Mouse (Mus musculus) adrenal gland, adult 2 months (tissue): Measurements from ENCODE around the gene Matk. TPM values are rescaled to one million over a fixed set of nuclear protein-coding genes. Genes with fewer than 3 reads are reported as not detected.

Source experiments
- DNase-seq: peaks from one replicate; pipeline ENCODE4 v3.0.0; 2021
- microRNA-seq, 2 experiments: library from miRNA; unstranded; fragments of <30 nt; microRNA quantifications; one replicate each; pipeline ENCODE4 v1.2.0; 2021
- polyA plus RNA-seq: library from polyadenylated mRNA; depleted of rRNA; stranded (reverse); fragments of >200 nt; gene quantifications from 2 replicates; pipeline ENCODE4 v1.2.3, GENCODE M21; 2012; rRNA removed
- total RNA-seq, 2 experiments: library from RNA; stranded (reverse); gene quantifications; 2 replicates each; pipeline ENCODE4 v1.2.3; 2021

Gene Matk
- total and polyA plus RNA-seq, 3 experiments: 0.69 to 1.0 (median 0.73) TPM

DNA sequence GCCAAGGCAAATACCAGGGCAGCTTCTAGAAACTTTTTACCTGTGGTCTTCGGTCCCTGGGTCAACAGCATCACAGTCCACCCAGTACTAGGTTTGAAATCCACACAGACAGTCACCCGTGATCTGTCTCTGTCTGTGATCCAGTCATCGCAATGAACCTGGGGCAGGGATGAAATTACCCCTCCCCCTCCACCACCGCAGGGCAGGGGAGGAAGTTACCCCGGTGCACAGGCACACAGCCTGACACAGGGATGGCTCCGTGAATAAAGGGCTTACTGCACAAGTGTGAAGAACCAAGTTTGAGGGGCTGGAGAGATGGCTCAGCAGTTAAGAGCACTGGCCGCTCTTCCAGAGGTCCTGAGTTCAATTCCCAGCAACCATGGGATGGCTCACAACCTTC, 51.0 kb downstream of the Matk start:
- DNase-seq: no peak

DNA sequence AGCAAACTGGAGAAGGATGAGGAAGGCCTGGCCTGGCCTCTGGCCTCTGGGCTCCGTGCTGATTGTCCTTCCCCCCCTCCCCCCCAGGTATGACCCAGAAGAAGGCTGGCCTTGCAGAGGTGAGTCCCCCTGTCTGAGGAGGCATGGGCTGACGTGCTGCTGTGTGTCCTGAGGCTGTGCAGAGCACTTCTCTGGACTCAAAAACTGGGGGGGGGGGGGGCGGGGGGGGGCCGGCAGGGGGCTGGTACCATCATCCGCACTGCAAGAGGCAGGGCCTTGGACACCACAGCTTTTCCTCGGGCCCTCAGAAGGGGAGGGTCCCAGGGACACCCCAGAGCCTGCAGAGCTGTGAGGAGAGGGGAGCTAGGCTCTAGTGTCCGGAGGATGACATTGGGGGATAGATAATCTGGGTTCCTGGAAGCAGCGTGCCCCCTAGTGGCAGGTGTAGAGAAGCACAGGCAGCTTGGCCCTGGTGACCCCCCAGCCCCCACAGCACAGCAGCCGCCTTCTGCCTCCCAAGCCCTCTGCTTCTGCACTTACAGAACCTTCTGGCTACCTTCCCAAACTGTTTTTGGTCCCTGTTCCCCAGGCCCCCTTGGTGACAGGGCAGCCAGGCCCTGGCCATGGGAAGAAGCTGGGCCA, 52.0 kb downstream of the Matk start:
- DNase-seq: peak; percentile 43

DNA sequence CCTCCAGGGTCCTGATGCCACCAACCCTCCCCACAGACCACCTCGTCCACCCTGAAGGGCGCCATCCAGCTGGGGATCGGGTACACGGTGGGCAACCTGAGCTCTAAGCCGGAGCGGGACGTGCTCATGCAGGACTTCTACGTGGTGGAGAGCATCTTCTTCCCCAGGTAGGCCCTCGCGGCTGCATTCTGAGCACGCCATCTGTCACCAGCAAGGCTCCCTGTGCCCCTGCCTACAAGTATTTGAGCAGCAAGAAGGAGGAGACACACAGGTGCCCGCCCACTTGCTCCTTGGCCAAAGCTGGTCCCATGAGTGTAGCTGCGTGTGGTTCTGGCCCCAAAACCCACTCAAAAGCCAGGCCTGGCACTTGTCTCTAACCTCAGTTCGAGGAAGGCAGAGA, 52.9 kb downstream of the Matk start:
- no peak for DNase-seq

DNA sequence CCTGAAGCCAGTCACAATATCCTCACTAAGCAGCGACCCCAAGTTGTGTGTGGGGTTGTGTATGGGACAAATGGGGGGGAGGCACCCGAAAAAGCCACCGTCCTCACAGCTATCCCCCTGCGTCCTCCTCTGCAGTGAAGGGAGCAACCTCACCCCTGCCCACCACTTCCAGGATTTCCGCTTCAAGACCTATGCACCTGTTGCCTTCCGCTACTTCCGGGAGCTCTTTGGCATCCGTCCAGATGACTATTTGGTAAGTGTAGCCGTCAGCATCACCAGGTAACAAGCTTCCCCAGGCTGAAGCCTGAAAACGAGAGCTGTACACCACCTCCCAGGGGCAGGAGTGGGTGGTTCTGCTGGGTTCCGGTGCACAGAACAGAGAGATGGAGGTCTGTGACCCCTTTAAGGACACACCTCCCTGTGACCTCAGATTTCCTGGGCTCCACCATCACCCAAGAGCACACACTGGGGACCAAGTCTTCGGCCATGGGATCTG, 53.5 kb downstream of the Matk start:
- DNase-seq: no peak

DNA sequence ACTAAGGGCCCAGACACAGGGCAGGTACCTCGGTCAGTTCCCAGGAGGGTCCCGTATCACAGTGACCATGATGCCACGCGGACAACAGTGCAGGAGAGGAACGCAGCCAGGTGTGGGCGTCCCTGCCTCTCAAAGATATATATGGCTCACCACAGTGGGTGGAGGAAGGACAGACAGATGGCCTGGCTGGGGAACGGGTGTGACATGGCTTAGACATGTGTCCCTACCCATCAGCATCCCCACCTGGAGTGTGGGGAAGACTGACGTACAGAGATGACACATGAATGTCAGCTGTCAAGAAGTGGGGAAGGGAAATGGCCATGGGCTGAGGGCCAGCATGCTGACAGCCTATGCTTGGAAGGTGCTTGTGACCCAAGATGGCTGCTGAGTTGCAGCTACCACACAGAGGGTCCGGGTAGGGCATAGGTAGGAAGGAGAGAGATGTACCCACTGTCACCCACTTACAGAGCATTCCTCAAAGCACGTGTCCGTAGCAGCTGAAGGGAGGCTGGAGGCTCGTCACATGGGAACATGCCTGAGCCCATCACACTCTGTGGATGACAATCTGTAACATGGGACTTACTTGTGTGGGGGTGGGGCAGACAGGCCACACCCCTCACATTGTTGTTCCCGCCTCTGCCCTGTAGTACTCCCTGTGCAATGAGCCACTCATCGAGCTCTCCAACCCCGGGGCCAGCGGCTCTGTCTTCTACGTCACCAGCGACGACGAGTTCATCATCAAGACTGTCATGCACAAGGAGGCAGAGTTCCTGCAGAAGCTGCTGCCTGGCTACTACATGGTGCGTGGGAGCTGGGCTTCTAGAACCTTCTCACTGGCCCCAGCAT, 54.3 kb downstream of the Matk start:
- DNase-seq: no peak

DNA sequence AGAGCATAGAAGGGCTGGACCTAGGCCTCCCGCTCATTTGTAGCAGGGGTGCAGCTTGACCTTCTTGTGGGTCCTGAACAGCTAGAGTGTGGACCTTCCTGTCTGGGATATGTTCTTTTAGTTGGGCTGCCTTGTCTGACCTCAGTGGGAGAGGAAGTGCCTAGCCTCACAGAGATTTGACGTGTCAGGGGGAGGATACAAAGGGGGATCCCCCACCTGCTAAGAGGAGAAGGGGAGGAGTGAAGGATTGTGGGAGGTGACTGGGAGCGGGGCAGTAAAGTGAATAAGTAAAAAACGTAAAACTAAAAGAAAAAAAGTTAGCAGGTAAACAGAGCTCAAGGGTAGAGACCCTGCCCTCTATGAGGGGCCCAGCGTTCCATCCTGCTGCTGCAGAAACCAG, 56.8 kb downstream of the Matk start:
- no peak for DNase-seq

Small RNAs within 50 kb of the gene (microRNA-seq; reads per million reads assigned to microRNA genes)
- 13.6 to 15.2 reads per million in 2 experiments for gene Mir3057

Other genes starting within 250 kb of the Matk start
Only the 30 nearest of the 34 such genes appear.
- gene Diras1, start 227.3 kb upstream of the Matk start, total RNA-seq: 1 to 10 TPM; 1.4 to 3.6 TPM
- gene Diras1, start 227.3 kb upstream of the Matk start, polyA plus RNA-seq: 2.1 and 2.4 TPM in 2 replicates
- 10 to 100 TPM; 50.9 to 53.0 TPM for gene Slc39a3, start 215.5 kb upstream of the Matk start, total RNA-seq
- gene Slc39a3, start 215.5 kb upstream of the Matk start, polyA plus RNA-seq: 121 and 154 TPM in 2 replicates
- 100 to 1,000 TPM; 198 to 288 TPM for gene Sgta, start 192.8 kb upstream of the Matk start, total RNA-seq
- 495 and 554 TPM in 2 replicates for gene Sgta, start 192.8 kb upstream of the Matk start, polyA plus RNA-seq
- gene Thop1, start 182.9 kb upstream of the Matk start, total RNA-seq: 10 to 100 TPM; 40.5 to 77.9 TPM
- gene Thop1, start 182.9 kb upstream of the Matk start, polyA plus RNA-seq: 75.0 and 95.7 TPM in 2 replicates
- gene Creb3l3, start 154.1 kb upstream of the Matk start, total RNA-seq: under 1 TPM; 0.59 to 0.86 TPM
- 0.39 and 0.89 TPM in 2 replicates for gene Creb3l3, start 154.1 kb upstream of the Matk start, polyA plus RNA-seq
- gene Map2k2, start 147.0 kb upstream of the Matk start, total RNA-seq: 100 to 1,000 TPM; 157 to 185 TPM
- 787 and 873 TPM in 2 replicates for gene Map2k2, start 147.0 kb upstream of the Matk start, polyA plus RNA-seq
- 10 to 100 TPM; 62.9 to 80.9 TPM for gene Zbtb7a, start 117.7 kb upstream of the Matk start, total RNA-seq
- gene Zbtb7a, start 117.7 kb upstream of the Matk start, polyA plus RNA-seq: 150 and 158 TPM in 2 replicates
- 10 to 100 TPM; 27.3 to 29.8 TPM for gene Pias4, start 85.0 kb upstream of the Matk start, total RNA-seq
- 41.4 and 48.6 TPM in 2 replicates for gene Pias4, start 85.0 kb upstream of the Matk start, polyA plus RNA-seq
- gene Eef2, start 76.3 kb upstream of the Matk start, total RNA-seq: 1,000 to 10,000 TPM; 1,393 to 1,508 TPM
- 1,342 and 1,424 TPM in 2 replicates for gene Eef2, start 76.3 kb upstream of the Matk start, polyA plus RNA-seq
- 10 to 100 TPM; 74.6 to 76.7 TPM for gene Dapk3, start 69.9 kb upstream of the Matk start, total RNA-seq
- 100 and 127 TPM in 2 replicates for gene Dapk3, start 69.9 kb upstream of the Matk start, polyA plus RNA-seq
- not detected for gene 4930442H23Rik, start 69.1 kb upstream of the Matk start, total RNA-seq
- gene 4930442H23Rik, start 69.1 kb upstream of the Matk start, polyA plus RNA-seq: 0.12 TPM in 1 of 2 replicates, not detected in the other
- gene Nmrk2, start 50.9 kb upstream of the Matk start, total RNA-seq: not detected
- not detected in 2 replicates for gene Nmrk2, start 50.9 kb upstream of the Matk start, polyA plus RNA-seq
- 1 to 10 TPM; 2.4 to 3.8 TPM for gene Atcay, start 22.1 kb upstream of the Matk start, total RNA-seq
- 1.4 and 1.6 TPM in 2 replicates for gene Atcay, start 22.1 kb upstream of the Matk start, polyA plus RNA-seq
- gene Zfr2, start 19.8 kb upstream of the Matk start, total RNA-seq: 10 to 100 TPM; 12.6 to 14.1 TPM
- gene Zfr2, start 19.8 kb upstream of the Matk start, polyA plus RNA-seq: 38.7 and 47.5 TPM in 2 replicates
- gene Mrpl54, start 14.0 kb downstream of the Matk start, total RNA-seq: 100 to 1,000 TPM; 123 to 131 TPM
- 193 and 221 TPM in 2 replicates for gene Mrpl54, start 14.0 kb downstream of the Matk start, polyA plus RNA-seq
- gene Apba3, start 14.0 kb downstream of the Matk start, total RNA-seq: 100 to 1,000 TPM in 1 of 2 experiments, 10 to 100 TPM in 1; 83.5 to 121 TPM
- 165 and 188 TPM in 2 replicates for gene Apba3, start 14.0 kb downstream of the Matk start, polyA plus RNA-seq
- under 1 TPM; 0.41 to 0.92 TPM for gene Tjp3, start 38.6 kb downstream of the Matk start, total RNA-seq
- gene Tjp3, start 38.6 kb downstream of the Matk start, polyA plus RNA-seq: 0.52 and 0.72 TPM in 2 replicates
- 10 to 100 TPM; 34.3 to 44.6 TPM for gene Pip5k1c, start 40.0 kb downstream of the Matk start, total RNA-seq
- gene Pip5k1c, start 40.0 kb downstream of the Matk start, polyA plus RNA-seq: 71.0 and 72.8 TPM in 2 replicates
- gene Cactin, start 68.2 kb downstream of the Matk start, total RNA-seq: 10 to 100 TPM; 32.6 to 40.3 TPM
- 35.5 and 37.4 TPM in 2 replicates for gene Cactin, start 68.2 kb downstream of the Matk start, polyA plus RNA-seq
- gene Tbxa2r, start 75.8 kb downstream of the Matk start, total RNA-seq: 10 to 100 TPM; 33.2 to 45.4 TPM
- gene Tbxa2r, start 75.8 kb downstream of the Matk start, polyA plus RNA-seq: 137 and 154 TPM in 2 replicates
- 10 to 100 TPM in 1 of 2 experiments, 1 to 10 TPM in 1; 2.9 to 10.3 TPM for gene Gipc3, start 90.3 kb downstream of the Matk start, total RNA-seq
- gene Gipc3, start 90.3 kb downstream of the Matk start, polyA plus RNA-seq: 2.8 and 3.2 TPM in 2 replicates
- 10 to 100 TPM; 81.6 to 89.9 TPM for gene Hmg20b, start 97.5 kb downstream of the Matk start, total RNA-seq
- gene Hmg20b, start 97.5 kb downstream of the Matk start, polyA plus RNA-seq: 272 and 280 TPM in 2 replicates
- 10 to 100 TPM; 15.3 to 16.5 TPM for gene Mfsd12, start 104.6 kb downstream of the Matk start, total RNA-seq
- 69.3 and 77.4 TPM in 2 replicates for gene Mfsd12, start 104.6 kb downstream of the Matk start, polyA plus RNA-seq
- 1 to 10 TPM; 1.2 to 3.6 TPM for gene 4930404N11Rik, start 112.9 kb downstream of the Matk start, total RNA-seq
- gene 4930404N11Rik, start 112.9 kb downstream of the Matk start, polyA plus RNA-seq: 9.7 and 12.4 TPM in 2 replicates
- 10 to 100 TPM; 40.7 to 45.0 TPM for gene Fzr1, start 125.6 kb downstream of the Matk start, total RNA-seq
- gene Fzr1, start 125.6 kb downstream of the Matk start, polyA plus RNA-seq: 95.6 and 103 TPM in 2 replicates
- gene Dohh, start 131.5 kb downstream of the Matk start, total RNA-seq: 10 to 100 TPM; 39.6 to 54.3 TPM
- gene Dohh, start 131.5 kb downstream of the Matk start, polyA plus RNA-seq: 125 and 132 TPM in 2 replicates
- 1 to 10 TPM; 1.8 to 2.5 TPM for gene Gm48551, start 131.5 kb downstream of the Matk start, total RNA-seq
- gene Gm48551, start 131.5 kb downstream of the Matk start, polyA plus RNA-seq: 2.9 and 6.7 TPM in 2 replicates
- 1 to 10 TPM in 1 of 2 experiments, not detected in 1; 1.4 TPM for gene Gm48552, start 136.1 kb downstream of the Matk start, total RNA-seq
- 2.5 and 4.4 TPM in 2 replicates for gene Gm48552, start 136.1 kb downstream of the Matk start, polyA plus RNA-seq
- 1 to 10 TPM; 1.4 to 1.6 TPM for gene Smim24, start 140.1 kb downstream of the Matk start, total RNA-seq
- gene Smim24, start 140.1 kb downstream of the Matk start, polyA plus RNA-seq: 4.5 and 5.4 TPM in 2 replicates
- gene Nfic, start 202.7 kb downstream of the Matk start, total RNA-seq: 100 to 1,000 TPM in 1 of 2 experiments, 10 to 100 TPM in 1; 80.8 to 126 TPM
- 142 and 171 TPM in 2 replicates for gene Nfic, start 202.7 kb downstream of the Matk start, polyA plus RNA-seq